Mouse (Mus musculus): Measurements from ENCODE around the gene Cxcl17. TPM values are rescaled to one million over a fixed set of nuclear protein-coding genes. Genes with fewer than 3 reads are reported as not detected.
A peak's percentile ranks its signal among the peaks of the same experiment; 100 is the strongest.

The Cxcl17 gene
- polyA plus RNA-seq, 1 experiment = not detected

GRCm38 (mm10) chr7:25424429-25424828 lies 11.7 kb upstream of the Cxcl17 start:
- TF ChIP-seq POLR2A (IDR thresholded peaks at IDR 0.05; ENCODE audit: extremely low read depth, insufficient read depth, low read length) = no peak
- TF ChIP-seq CTCF (IDR thresholded peaks at IDR 0.05; ENCODE audit: extremely low read depth, insufficient read depth, low read length) = peak; percentile 92
- H3K4me3 ChIP-seq (ENCODE audit: insufficient read depth, low read length) = no peak overlapping the region
- H3K27ac ChIP-seq (ENCODE audit: insufficient read depth, low read length) = no peak overlapping the region
- no peaks in the 10 kb centered on the region for H3K4me1 ChIP-seq (ENCODE audit: control insufficient read depth, insufficient read depth, low read length)

- Histone ChIP-seq H3K4me3 (ENCODE audit: insufficient read depth, low read length) (no peak overlapping the region), H3K4me1 (ENCODE audit: control insufficient read depth, insufficient read depth, low read length) (no peaks in the 10 kb centered on the region), H3K27ac (ENCODE audit: insufficient read depth, low read length) (no peak overlapping the region)
- TF ChIP-seq POLR2A (IDR thresholded peaks at IDR 0.05; ENCODE audit: extremely low read depth, insufficient read depth, low read length) (no peak), CTCF (IDR thresholded peaks at IDR 0.05; ENCODE audit: extremely low read depth, insufficient read depth, low read length) (no peak)
These were observed 9.7 kb upstream of the Cxcl17 start for GRCm38 (mm10) chr7:25422286-25422841.

- Histone ChIP-seq H3K27ac (ENCODE audit: insufficient read depth, low read length) (no peak overlapping the region), H3K4me3 (ENCODE audit: insufficient read depth, low read length) (no peak overlapping the region), H3K4me1 (ENCODE audit: control insufficient read depth, insufficient read depth, low read length) (no peaks in the 10 kb centered on the region)
- TF ChIP-seq POLR2A (IDR thresholded peaks at IDR 0.05; ENCODE audit: extremely low read depth, insufficient read depth, low read length) (no peak), CTCF (IDR thresholded peaks at IDR 0.05; ENCODE audit: extremely low read depth, insufficient read depth, low read length) (no peak)
These were observed 7.3 kb upstream of the Cxcl17 start for GRCm38 (mm10) chr7:25419943-25420342.

GRCm38 (mm10) chr7:25419536-25419935 lies 6.8 kb upstream of the Cxcl17 start:
- TF ChIP-seq CTCF (IDR thresholded peaks at IDR 0.05; ENCODE audit: extremely low read depth, insufficient read depth, low read length) (no peak), POLR2A (IDR thresholded peaks at IDR 0.05; ENCODE audit: extremely low read depth, insufficient read depth, low read length) (no peak)
- H3K4me1 ChIP-seq (ENCODE audit: control insufficient read depth, insufficient read depth, low read length) = no peaks in the 10 kb centered on the region
- H3K27ac ChIP-seq (ENCODE audit: insufficient read depth, low read length) = no peak overlapping the region
- H3K4me3 ChIP-seq (ENCODE audit: insufficient read depth, low read length) = no peak overlapping the region

GRCm38 (mm10) chr7:25417597-25417996 lies 4.9 kb upstream of the Cxcl17 start:
- Histone ChIP-seq H3K4me3 (ENCODE audit: insufficient read depth, low read length) (no peak overlapping the region), H3K4me1 (ENCODE audit: control insufficient read depth, insufficient read depth, low read length) (no peaks in the 10 kb centered on the region), H3K27ac (ENCODE audit: insufficient read depth, low read length) (no peak overlapping the region)
- TF ChIP-seq CTCF (IDR thresholded peaks at IDR 0.05; ENCODE audit: extremely low read depth, insufficient read depth, low read length) (peak; percentile 35; the same call in 1 of the 2 replicates), POLR2A (IDR thresholded peaks at IDR 0.05; ENCODE audit: extremely low read depth, insufficient read depth, low read length) (no peak)

- no peak for TF ChIP-seq POLR2A (IDR thresholded peaks at IDR 0.05; ENCODE audit: extremely low read depth, insufficient read depth, low read length)
- no peak for TF ChIP-seq CTCF (IDR thresholded peaks at IDR 0.05; ENCODE audit: extremely low read depth, insufficient read depth, low read length)
- no peaks in the 10 kb centered on the region for H3K4me1 ChIP-seq (ENCODE audit: control insufficient read depth, insufficient read depth, low read length)
- H3K27ac ChIP-seq (ENCODE audit: insufficient read depth, low read length) = no peak overlapping the region
- no peak overlapping the region for H3K4me3 ChIP-seq (ENCODE audit: insufficient read depth, low read length)
These were observed 825 bp downstream of the Cxcl17 start for GRCm38 (mm10) chr7:25411861-25412260.

- no peak overlapping the region for H3K27ac ChIP-seq (ENCODE audit: insufficient read depth, low read length)
- no peaks in the 10 kb centered on the region for H3K4me1 ChIP-seq (ENCODE audit: control insufficient read depth, insufficient read depth, low read length)
- H3K4me3 ChIP-seq (ENCODE audit: insufficient read depth, low read length) = no peak overlapping the region
- TF ChIP-seq CTCF (IDR thresholded peaks at IDR 0.05; ENCODE audit: extremely low read depth, insufficient read depth, low read length) (no peak), POLR2A (IDR thresholded peaks at IDR 0.05; ENCODE audit: extremely low read depth, insufficient read depth, low read length) (no peak)
These were observed 1.6 kb downstream of the Cxcl17 start for GRCm38 (mm10) chr7:25410969-25411615.

- Histone ChIP-seq H3K4me3 (ENCODE audit: insufficient read depth, low read length) (no peak overlapping the region), H3K4me1 (ENCODE audit: control insufficient read depth, insufficient read depth, low read length) (no peaks in the 10 kb centered on the region), H3K27ac (ENCODE audit: insufficient read depth, low read length) (no peak overlapping the region)
- no peak for TF ChIP-seq POLR2A (IDR thresholded peaks at IDR 0.05; ENCODE audit: extremely low read depth, insufficient read depth, low read length)
- peak; percentile 43 for TF ChIP-seq CTCF (IDR thresholded peaks at IDR 0.05; ENCODE audit: extremely low read depth, insufficient read depth, low read length)
These were observed 3.4 kb downstream of the Cxcl17 start for GRCm38 (mm10) chr7:25409114-25409760.

GRCm38 (mm10) chr7:25406468-25406867 lies 6.2 kb downstream of the Cxcl17 start:
- Histone ChIP-seq H3K4me3 (ENCODE audit: insufficient read depth, low read length) (no peak overlapping the region), H3K4me1 (ENCODE audit: control insufficient read depth, insufficient read depth, low read length) (no peaks in the 10 kb centered on the region), H3K27ac (ENCODE audit: insufficient read depth, low read length) (no peak overlapping the region)
- TF ChIP-seq CTCF (IDR thresholded peaks at IDR 0.05; ENCODE audit: extremely low read depth, insufficient read depth, low read length) = no peak
- no peak for TF ChIP-seq POLR2A (IDR thresholded peaks at IDR 0.05; ENCODE audit: extremely low read depth, insufficient read depth, low read length)

- Histone ChIP-seq H3K27ac (ENCODE audit: insufficient read depth, low read length) (no peak overlapping the region), H3K4me3 (ENCODE audit: insufficient read depth, low read length) (no peak overlapping the region), H3K4me1 (ENCODE audit: control insufficient read depth, insufficient read depth, low read length) (no peaks in the 10 kb centered on the region)
- no peak for TF ChIP-seq POLR2A (IDR thresholded peaks at IDR 0.05; ENCODE audit: extremely low read depth, insufficient read depth, low read length)
- peak; percentile 51 for TF ChIP-seq CTCF (IDR thresholded peaks at IDR 0.05; ENCODE audit: extremely low read depth, insufficient read depth, low read length)
These were observed 10.0 kb downstream of the Cxcl17 start for GRCm38 (mm10) chr7:25402671-25403101.

Measured in cortical plate, adult 2 months (tissue).